Mouse (Mus musculus): ENCODE data around the gene Bmi1. TPM values are rescaled to one million over a fixed set of nuclear protein-coding genes. Genes with fewer than 3 reads are reported as not detected.

Gene Bmi1
- polyA plus RNA-seq, 1 experiment: 110 TPM

DNA sequence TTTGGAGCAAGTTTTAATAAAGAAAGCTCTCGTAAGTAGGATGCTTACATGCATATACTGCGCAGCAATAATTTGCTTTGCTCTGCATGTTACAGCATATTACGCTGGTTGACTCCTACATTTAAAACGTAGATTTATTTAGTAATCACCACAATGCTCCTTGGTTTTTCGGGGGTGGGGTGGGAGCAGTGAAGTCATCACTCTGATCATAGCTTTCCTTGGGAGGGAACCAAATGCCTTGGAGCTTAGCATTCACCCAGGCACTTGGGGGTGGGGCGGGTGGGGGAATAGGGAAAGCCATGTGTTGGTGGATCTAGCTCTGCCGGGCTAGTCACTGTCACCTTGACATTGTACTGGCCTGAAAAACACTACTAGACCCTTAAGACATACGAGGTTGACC lies 18.3 kb downstream of the Bmi1 start:
- no peak for TF ChIP-seq GATA1 (IDR thresholded peaks at IDR 0.05; ENCODE audit: low read length)

DNA sequence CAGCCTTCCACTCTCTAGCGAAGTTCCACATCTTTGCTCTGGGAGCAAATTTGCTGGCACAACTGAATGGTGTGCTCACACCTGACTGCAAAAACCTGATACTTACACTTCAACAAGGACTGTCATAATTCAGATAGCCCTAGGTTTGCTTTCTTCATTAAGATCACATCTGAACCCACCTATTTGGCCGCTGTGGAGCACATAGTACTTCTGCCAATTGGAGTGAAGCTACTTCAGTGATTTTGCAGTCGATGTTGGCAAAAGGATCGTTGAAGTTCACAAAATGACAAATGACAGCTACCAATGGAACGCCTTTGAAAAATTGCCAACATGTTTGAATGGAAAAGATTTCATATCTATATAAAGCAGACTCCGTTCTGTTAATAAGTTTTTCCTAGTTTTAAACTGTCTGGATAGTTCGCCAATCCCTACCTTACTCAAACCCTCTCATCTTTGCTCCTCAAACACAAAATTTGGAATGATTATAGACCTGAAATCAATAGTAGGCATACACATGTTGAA lies 18.9 kb downstream of the Bmi1 start:
- no peak for TF ChIP-seq GATA1 (IDR thresholded peaks at IDR 0.05; ENCODE audit: low read length)

DNA sequence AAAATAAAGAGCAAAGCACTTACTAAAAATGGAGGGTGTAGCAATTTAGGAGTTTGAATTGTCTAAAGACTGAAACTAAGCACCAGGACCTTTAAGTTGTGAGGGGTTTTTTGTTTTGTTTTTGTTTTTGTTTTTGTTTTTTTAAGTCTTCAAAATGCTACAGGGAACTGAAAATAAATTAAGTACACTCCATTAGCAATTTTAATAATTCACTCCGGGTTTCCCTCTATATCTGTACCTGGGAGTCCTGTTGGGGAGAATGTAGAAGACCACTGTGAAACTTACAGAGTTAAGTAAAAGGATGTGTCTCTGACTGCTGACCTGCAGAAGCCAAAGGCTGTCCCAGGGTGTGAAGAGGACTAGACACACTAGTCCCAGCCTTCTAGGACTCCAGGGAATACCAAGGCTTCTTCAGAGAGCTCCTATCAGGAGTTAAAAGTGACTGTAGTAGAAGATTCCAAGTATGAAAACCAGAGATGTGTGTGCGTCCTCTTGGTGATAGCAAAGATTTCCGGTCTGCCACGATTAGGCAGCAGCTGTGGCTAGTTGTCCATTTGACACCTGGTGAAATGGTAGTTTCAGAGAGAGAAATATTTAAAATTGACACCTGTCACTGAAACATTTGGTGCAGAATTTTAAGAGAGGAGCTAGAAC lies 20.9 kb downstream of the Bmi1 start:
- no peak for TF ChIP-seq GATA1 (IDR thresholded peaks at IDR 0.05; ENCODE audit: low read length)

DNA sequence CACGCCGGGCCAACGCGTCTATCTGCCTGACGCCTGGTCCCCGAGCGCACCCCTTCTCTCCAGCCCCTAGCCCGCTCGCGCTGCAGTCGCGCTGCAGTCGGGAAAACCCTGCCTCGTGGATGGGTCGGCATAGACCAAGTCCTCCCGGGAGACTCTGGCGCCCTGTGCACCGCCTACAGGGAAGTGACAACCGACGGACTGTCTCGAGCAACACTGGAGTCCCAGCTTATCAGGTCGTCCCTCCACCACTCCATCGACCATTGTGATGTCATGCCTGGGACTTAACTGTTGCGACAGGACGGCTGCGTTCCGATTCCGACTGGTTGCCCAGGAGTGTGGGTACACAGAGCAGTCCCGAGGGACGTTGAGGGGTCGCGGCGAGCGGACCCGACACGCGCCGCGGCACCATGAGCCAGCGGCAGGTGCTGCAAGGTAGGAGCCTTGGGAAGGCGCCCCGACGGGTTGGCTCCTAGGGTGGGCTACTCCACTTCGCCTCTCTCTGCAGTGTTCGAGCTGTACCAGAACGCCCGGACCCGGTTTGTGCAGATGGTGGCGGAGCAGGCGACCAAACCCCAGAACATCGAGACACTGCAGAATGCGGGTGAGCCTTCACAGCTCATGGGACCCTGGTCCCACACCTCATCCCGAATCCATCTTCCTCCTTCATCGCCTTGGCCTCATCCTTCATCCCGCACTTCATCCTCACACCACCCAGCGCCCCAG lies 22.0 kb downstream of the Bmi1 start:
- no peak for TF ChIP-seq GATA1 (IDR thresholded peaks at IDR 0.05; ENCODE audit: low read length)

DNA sequence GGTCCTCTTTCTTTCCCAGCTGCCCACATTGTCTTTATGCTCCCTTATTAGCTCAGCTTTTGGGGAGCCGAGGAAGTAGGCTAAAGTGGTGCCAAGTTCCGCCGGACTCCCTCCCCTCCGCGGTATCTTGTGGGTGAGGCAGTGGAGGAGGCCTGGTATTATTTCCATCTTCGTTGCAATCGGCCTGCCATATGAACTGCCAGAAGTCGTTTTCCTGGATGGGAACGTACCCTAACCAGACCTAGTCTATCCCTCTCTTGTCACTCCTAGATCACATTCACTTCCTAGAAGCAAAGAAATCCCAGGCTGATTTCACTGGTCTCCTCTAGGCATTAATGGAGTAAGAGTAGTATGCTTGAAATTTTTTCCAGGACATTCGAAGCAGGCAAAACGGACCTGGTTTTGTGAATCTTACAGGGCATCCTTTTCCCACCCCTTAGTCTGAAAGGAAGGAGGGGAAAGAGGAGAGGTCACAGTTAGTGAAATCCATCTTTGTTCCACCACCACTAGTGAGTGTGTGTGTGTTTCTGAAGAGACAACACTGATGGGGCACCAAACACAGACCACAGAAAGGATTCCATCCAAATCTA lies 22.7 kb downstream of the Bmi1 start:
- no peak for TF ChIP-seq GATA1 (IDR thresholded peaks at IDR 0.05; ENCODE audit: low read length)

DNA sequence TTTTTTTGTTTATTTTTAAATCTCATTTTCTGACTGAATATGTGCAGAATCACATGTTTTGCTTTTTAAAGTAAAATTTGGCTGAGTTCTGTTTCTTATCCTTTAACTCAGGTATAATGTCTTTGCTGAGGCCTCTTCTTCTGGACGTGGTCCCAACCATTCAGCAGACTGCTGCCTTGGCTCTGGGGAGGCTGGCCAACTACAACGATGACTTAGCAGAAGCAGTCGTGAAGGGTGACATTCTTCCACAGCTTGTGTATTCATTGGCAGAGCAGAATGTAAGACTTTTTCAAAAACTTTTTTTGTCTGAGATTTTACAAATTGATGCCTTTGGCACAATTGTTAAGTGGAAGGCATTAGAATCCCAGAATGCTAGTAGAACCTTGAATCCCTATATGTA lies 33.5 kb downstream of the Bmi1 start:
- no peak for TF ChIP-seq GATA1 (IDR thresholded peaks at IDR 0.05; ENCODE audit: low read length)

DNA sequence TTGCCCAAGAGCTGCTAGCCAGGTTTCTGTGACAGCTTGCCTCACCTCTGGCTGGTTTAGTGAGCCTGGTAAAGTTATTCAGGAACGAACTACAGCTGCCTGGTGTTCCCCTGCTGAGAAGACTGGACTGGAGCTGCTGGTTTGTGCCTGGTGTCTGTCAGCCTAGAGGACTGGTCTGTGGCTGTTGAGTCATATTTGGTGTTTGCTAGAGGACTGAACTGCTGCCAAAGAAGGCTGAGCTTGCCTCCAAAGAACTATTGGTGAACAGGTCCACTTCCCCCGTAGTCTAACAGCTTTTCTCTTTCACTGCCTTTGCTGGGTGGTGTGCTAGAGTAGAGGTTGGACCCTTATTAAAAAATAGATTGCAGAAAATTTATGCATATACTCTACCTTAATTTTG lies 36.3 kb downstream of the Bmi1 start:
- TF ChIP-seq GATA1 (IDR thresholded peaks at IDR 0.05; ENCODE audit: low read length): no peak

DNA sequence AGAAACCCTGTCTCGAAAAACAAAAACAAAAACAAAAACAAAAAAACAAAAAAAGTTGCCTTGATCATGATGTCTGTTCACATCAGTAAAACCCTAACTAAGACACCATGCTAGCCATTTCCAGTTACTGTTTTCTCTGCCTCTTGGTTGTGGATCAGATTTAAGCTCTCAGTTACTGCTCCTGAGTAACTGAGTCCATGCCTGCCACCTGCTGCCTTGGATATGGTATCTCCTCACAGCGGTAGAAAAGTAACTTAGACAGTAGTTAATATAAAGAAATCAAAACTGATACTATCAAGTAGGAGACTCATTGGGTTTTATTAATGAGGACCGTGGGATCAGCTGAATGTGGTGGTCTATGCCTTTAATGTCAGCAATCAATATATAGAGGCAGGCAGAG lies 37.5 kb downstream of the Bmi1 start:
- TF ChIP-seq GATA1 (IDR thresholded peaks at IDR 0.05; ENCODE audit: low read length): no peak

DNA sequence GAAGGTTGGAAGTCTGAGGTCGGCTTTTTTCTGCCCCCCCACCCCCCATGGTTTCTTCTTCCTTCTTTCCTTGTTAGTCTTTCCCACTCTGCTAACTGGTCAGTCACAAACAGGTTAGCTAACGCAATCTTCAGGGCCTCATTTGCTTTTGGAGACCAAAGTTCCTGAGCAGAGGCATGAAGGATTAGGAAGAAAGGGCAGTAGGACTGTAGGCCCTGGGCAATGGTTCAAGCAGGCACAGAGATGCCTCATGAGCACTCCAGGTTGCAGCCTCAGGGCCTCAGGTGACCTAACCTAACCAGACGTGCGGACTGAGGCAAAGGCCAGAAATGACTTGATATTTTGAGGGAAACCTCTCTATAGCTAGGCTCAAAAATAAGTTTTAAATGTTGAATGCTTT lies 41.7 kb downstream of the Bmi1 start:
- no peak for TF ChIP-seq GATA1 (IDR thresholded peaks at IDR 0.05; ENCODE audit: low read length)

DNA sequence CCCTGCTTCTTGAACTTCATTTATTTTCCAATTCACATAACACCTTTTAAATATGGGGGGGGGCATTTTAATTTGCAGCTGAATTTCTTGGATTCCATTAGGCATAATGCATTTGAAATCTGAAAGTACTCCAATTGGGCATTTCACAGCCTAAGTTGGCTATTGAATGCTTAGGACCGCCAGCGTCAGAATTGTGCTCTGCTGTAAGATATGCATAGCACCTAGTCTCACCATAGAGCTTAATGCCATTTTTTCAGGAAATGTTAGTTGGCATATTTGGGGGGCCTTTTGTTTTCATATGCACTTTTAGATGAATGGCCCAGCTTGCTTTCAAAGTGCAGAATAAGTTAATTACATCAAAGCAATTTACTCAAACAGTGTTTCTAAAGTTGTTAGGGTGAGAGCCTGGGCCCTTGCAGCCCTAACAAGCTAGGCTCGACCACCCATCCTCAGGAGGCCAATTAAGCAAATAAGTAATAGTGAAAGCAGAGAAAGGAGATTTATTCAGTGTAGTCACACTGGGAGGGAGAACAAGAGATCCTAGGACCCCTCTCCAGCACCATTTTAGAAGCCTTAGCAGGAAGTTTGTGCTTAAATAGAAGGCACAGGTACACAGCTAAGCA lies 45.5 kb downstream of the Bmi1 start:
- TF ChIP-seq GATA1 (IDR thresholded peaks at IDR 0.05; ENCODE audit: low read length): no peak

DNA sequence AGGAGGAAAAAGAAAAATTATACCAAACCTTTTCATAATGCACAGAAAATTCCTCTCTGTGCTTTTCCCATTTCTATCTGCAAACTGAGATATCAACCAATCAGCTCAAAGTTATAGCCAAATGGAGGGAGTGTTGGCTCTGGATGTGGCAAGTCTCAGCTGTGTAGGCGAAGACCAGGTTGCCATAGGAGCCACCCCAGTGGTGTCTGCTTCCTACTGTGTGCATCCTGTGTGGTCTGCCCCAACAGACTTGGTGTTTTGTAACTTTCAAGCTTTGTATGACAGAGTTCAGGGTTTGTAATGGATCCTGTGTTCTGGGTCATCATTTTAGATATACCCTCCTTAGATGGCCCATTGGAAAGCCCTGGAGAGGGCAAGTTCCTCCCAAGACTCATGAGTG lies 47.6 kb downstream of the Bmi1 start:
- no peak for TF ChIP-seq GATA1 (IDR thresholded peaks at IDR 0.05; ENCODE audit: low read length)

DNA sequence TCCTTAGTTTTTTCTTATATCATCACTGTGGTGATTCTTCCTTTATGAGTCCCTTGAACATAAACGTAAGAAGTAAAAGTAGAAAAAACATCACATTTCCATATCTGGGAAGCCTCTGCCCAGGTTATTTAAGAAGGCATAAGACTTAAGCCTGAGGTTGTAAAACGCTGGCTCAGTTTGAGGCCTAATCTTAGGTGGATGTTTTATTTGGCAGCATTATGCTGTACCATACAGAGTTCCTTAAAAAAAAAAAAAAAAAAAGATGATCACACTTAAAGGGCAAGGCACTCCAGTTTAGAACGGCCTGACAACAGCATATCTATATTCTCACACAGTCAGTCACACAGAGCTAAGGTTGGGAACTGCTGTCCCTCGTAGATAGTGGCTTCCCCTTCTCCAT lies 49.1 kb downstream of the Bmi1 start:
- no peak for TF ChIP-seq GATA1 (IDR thresholded peaks at IDR 0.05; ENCODE audit: low read length)

DNA sequence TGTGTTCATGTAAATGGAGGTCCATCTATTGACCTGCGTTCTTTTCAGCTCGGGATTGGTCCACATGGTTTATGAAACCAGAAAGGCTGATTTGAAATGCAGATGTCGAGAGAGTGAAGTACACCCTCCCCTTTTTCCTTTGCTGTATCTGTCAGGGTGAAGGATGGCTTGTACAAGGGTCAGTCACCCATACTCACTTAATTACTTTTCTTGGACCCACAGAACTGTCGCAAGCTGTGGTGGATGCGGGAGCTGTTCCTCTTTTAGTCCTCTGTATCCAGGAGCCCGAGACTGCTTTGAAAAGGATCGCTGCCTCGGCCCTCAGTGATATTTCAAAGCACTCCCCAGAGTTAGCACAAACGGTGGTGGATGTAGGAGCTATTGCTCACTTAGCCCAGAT lies 54.9 kb downstream of the Bmi1 start:
- no peak for TF ChIP-seq GATA1 (IDR thresholded peaks at IDR 0.05; ENCODE audit: low read length)

DNA sequence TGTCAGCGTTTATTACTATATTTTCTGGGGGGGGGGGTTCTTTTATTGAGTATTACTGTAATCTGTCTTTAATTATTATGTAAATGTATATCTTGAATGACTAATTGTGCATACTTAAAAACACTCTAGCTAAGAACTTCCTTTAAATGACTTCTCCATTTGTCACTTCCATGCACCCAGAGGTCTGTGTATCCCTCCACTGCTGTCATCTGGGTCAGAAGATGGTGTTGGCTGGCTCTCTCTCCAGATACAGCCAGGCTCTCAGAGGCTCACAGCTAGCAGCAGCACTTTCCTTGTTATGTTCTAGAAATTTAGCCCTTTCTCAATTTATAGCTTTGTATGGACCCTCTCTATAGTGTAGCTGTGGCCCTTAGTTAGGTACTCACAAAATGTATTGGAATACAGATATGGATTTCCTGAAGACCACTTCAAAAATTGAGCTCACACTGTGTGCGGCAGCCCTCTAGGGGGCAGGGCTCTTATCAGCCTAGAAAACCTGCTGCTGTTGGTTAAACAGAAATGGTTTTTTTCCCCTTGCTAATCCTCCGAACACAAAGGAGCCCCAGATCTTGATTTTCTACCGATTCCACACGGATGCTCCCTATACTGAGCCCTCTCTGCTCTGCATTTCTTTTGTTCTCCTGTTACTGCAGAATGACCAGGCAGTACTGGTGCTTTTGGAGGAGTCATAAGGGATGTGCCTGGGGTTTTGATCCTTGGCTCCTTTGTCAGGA lies 57.7 kb downstream of the Bmi1 start:
- TF ChIP-seq GATA1 (IDR thresholded peaks at IDR 0.05; ENCODE audit: low read length): no peak

Other genes with a start within 250 kb of the Bmi1 start
- gene Commd3, start 4.6 kb upstream of the Bmi1 start, polyA plus RNA-seq (2012): 199 and 265 TPM in 2 replicates
- 0.37 and 0.66 TPM in 2 replicates for gene Spag6, start 17.0 kb downstream of the Bmi1 start, polyA plus RNA-seq (2012)